Mouse (Mus musculus): Measurements from ENCODE around the gene Fancc. TPM values are rescaled to one million over a fixed set of nuclear protein-coding genes. Genes with fewer than 3 reads are reported as not detected.

Fancc gene
- polyA plus RNA-seq (2012; rRNA removed), result 6.4 and 7.1 TPM in 2 replicates

DNA sequence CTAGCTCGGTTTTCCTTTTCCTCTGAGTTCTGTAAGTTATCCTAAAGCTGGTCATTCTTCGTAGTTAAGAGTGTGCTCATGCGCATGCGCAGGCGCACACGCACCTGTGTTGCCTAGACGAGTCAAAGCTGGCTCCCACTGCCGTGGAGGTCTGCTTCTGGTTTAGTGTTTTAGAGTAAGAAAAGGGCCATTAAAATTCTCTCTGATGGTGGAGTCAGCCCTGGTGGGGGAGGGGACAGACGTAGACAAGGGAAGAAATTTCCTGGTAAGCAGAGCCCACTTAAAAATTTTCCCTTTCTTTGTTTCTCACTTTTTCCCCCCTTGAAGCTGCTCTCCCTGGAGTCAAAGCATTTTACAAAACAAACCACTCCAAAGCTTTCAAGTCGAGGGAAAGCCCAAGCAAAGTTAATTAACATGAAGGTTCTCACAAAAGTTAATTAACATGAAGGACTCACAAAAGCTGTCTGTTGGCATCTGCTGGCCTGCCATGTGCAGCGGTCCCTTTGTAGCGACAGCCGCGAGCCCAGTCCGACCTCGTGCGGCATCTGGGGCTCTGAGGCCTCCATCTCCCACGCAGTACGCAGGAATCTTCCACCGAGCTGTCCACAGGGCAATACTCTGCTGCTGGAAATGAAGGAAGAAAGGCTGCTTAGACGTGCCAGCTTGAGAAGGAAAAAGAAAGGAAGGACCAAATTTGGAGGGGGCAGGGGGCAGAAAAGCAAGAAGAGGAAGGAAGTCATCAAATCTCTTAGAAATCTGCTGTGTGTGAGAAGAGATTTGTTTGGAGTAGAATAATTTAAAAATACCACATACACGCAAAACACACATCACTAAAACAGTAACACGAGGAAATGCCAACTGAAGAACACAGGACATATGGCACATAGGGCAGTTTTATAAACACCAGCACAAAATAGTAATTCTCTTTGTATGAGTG is at the start of gene Fancc:
Gene Fancc, minus strand, starts transcription at position 633 of the 937 bp plus-strand sequence.

Other genes with a start within 250 kb of the Fancc start
- 3.9 and 4.5 TPM in 2 replicates for gene Ptch1, start 76.3 kb upstream of the Fancc start, polyA plus RNA-seq (2012; rRNA removed)

Measured in liver, embryonic 14 days (tissue).